Mouse (Mus musculus) hindbrain, embryonic 12.5 days (tissue): ENCODE results near the gene Lcn11. TPM values are rescaled to one million over a fixed set of nuclear protein-coding genes. Genes with fewer than 3 reads are reported as not detected.

Experiments used
- polyA plus RNA-seq: library from polyadenylated mRNA; unstranded; fragments of >200 nt; fragmentation: Nextera tagmentation; extraction: Ambion mirVana; gene quantifications from 2 replicates; pipeline ENCODE4 v1.2.1, GENCODE M21; 2016

Lcn11 gene
- polyA plus RNA-seq, 1 experiment from 2014 or later: not detected

Other genes starting within 250 kb of the Lcn11 start
- gene Traf2, start 230.1 kb upstream of the Lcn11 start, polyA plus RNA-seq: 25.7 and 29.6 TPM in 2 replicates
- gene Edf1, start 219.2 kb upstream of the Lcn11 start, polyA plus RNA-seq: 377 TPM in 2 replicates
- 4.7 and 6.7 TPM in 2 replicates for gene Mamdc4, start 202.2 kb upstream of the Lcn11 start, polyA plus RNA-seq
- gene Phpt1, start 201.8 kb upstream of the Lcn11 start, polyA plus RNA-seq: 131 and 162 TPM in 2 replicates
- gene Ajm1, start 195.3 kb upstream of the Lcn11 start, polyA plus RNA-seq: 2.4 and 3.1 TPM in 2 replicates
- gene Rabl6, start 168.5 kb upstream of the Lcn11 start, polyA plus RNA-seq: 70.0 and 72.3 TPM in 2 replicates
- gene Ccdc183, start 159.3 kb upstream of the Lcn11 start, polyA plus RNA-seq: 0.25 and 0.32 TPM in 2 replicates
- 21.7 and 23.4 TPM in 2 replicates for gene Tmem141, start 155.0 kb upstream of the Lcn11 start, polyA plus RNA-seq
- 0.96 and 1.3 TPM in 2 replicates for gene Fcna, start 149.0 kb upstream of the Lcn11 start, polyA plus RNA-seq
- gene Lcn8, start 123.9 kb upstream of the Lcn11 start, polyA plus RNA-seq: not detected in 2 replicates
- not detected in 2 replicates for gene Lcn5, start 119.1 kb upstream of the Lcn11 start, polyA plus RNA-seq
- not detected in 2 replicates for gene Lcn6, start 100.2 kb upstream of the Lcn11 start, polyA plus RNA-seq
- not detected in 2 replicates for gene Lcn10, start 94.3 kb upstream of the Lcn11 start, polyA plus RNA-seq
- gene Obp2a, start 77.0 kb upstream of the Lcn11 start, polyA plus RNA-seq: not detected in 2 replicates
- 97.8 and 98.7 TPM in 2 replicates for gene Bmyc, start 70.3 kb upstream of the Lcn11 start, polyA plus RNA-seq
- not detected in 2 replicates for gene Obp2b, start 40.0 kb upstream of the Lcn11 start, polyA plus RNA-seq
- not detected in 2 replicates for gene Lcn3, start 11.4 kb upstream of the Lcn11 start, polyA plus RNA-seq
- gene Gm13539, start 5.2 kb downstream of the Lcn11 start, polyA plus RNA-seq: not detected in 2 replicates
- gene Glt6d1, start 38.8 kb downstream of the Lcn11 start, polyA plus RNA-seq: not detected in 2 replicates
- not detected in 2 replicates for gene Lcn9, start 46.1 kb downstream of the Lcn11 start, polyA plus RNA-seq
- not detected in 2 replicates for gene Sohlh1, start 70.2 kb downstream of the Lcn11 start, polyA plus RNA-seq
- gene Kcnt1, start 86.7 kb downstream of the Lcn11 start, polyA plus RNA-seq: 2.9 and 4.6 TPM in 2 replicates
- 85.5 and 92.7 TPM in 2 replicates for gene Camsap1, start 206.3 kb downstream of the Lcn11 start, polyA plus RNA-seq
- 98.4 and 102 TPM in 2 replicates for gene Ubac1, start 244.7 kb downstream of the Lcn11 start, polyA plus RNA-seq